Mouse (Mus musculus): ENCODE measurements at regions not wholly inside any gene's neighbourhood (a gene's known extent, or its start where the extent isn't known, plus 50 kb on each side); places are given as distances from the start of the nearest gene placed in this dataset.

- H3K27me3 ChIP-seq (ENCODE audit: control insufficient read depth, insufficient read depth, low read length), result no peaks in the 10 kb centered on the region
- no peak for ATAC-seq (ENCODE audit: insufficient read depth, low FRiP score, low TSS enrichment)
- no peak overlapping the region for H3K27ac ChIP-seq (ENCODE audit: low read depth, low read length)
- no peak overlapping the region for H3K4me2 ChIP-seq (ENCODE audit: low read depth)
- DNase-seq (ENCODE audit: low spot score), result no peak
- WGBS, result 85% methylated on average over 3 of the region's 3 CpGs
- H3K9me3 ChIP-seq (ENCODE audit: control insufficient read depth, low read length), result no peaks in the 10 kb centered on the region
- H3K9ac ChIP-seq (ENCODE audit: low read length), result no peak overlapping the region
- no peaks in the 10 kb centered on the region for H3K4me1 ChIP-seq (ENCODE audit: control insufficient read depth, insufficient read depth, low read length)
- H3K36me3 ChIP-seq (ENCODE audit: control insufficient read depth, insufficient read depth, low read length), result no peaks in the 10 kb centered on the region
- H3K4me3 ChIP-seq (ENCODE audit: low read depth, low read length), result no peak overlapping the region
Observed at GRCm38 (mm10) chr1:167976708-167977107, 287.7 kb downstream of the Lmx1a start.

- DNase-seq (ENCODE audit: low spot score) (no peak), ATAC-seq (ENCODE audit: insufficient read depth, low FRiP score, low TSS enrichment) (no peak)
- 84% methylated on average over 3 of the region's 3 CpGs for WGBS
- Histone ChIP-seq H3K9me3 (ENCODE audit: control insufficient read depth, low read length) (no peaks in the 10 kb centered on the region), H3K36me3 (ENCODE audit: control insufficient read depth, insufficient read depth, low read length) (no peaks in the 10 kb centered on the region), H3K27me3 (ENCODE audit: control insufficient read depth, insufficient read depth, low read length) (no peaks in the 10 kb centered on the region), H3K27ac (ENCODE audit: low read depth, low read length) (no peak overlapping the region), H3K4me2 (ENCODE audit: low read depth) (no peak overlapping the region), H3K4me1 (ENCODE audit: control insufficient read depth, insufficient read depth, low read length) (no peaks in the 10 kb centered on the region), H3K9ac (ENCODE audit: low read length) (no peak overlapping the region), H3K4me3 (ENCODE audit: low read depth, low read length) (no peak overlapping the region)
Observed at GRCm38 (mm10) chr1:167979187-167979586, 290.1 kb downstream of the Lmx1a start.

- ATAC-seq (ENCODE audit: insufficient read depth, low FRiP score, low TSS enrichment), result no peak
- no peaks in the 10 kb centered on the region for H3K9me3 ChIP-seq (ENCODE audit: control insufficient read depth, low read length)
- H3K27ac ChIP-seq (ENCODE audit: low read depth, low read length), result no peak overlapping the region
- DNase-seq (ENCODE audit: low spot score), result no peak
- H3K27me3 ChIP-seq (ENCODE audit: control insufficient read depth, insufficient read depth, low read length), result no peaks in the 10 kb centered on the region
- H3K4me1 ChIP-seq (ENCODE audit: control insufficient read depth, insufficient read depth, low read length), result no peaks in the 10 kb centered on the region
- no peak overlapping the region for H3K4me2 ChIP-seq (ENCODE audit: low read depth)
- H3K4me3 ChIP-seq (ENCODE audit: low read depth, low read length), result no peak overlapping the region
- H3K9ac ChIP-seq (ENCODE audit: low read length), result no peak overlapping the region
- WGBS, result 94% methylated on average over 5 of the region's 5 CpGs
- no peaks in the 10 kb centered on the region for H3K36me3 ChIP-seq (ENCODE audit: control insufficient read depth, insufficient read depth, low read length)
Observed at GRCm38 (mm10) chr1:167979588-167979987, 290.6 kb downstream of the Lmx1a start.

- H3K4me3 ChIP-seq (ENCODE audit: low read depth, low read length), result no peak overlapping the region
- ATAC-seq (ENCODE audit: insufficient read depth, low FRiP score, low TSS enrichment) (no peak), DNase-seq (ENCODE audit: low spot score) (no peak)
- no peak overlapping the region for H3K27ac ChIP-seq (ENCODE audit: low read depth, low read length)
- 94% methylated on average over 2 of the region's 2 CpGs for WGBS
- no peaks in the 10 kb centered on the region for H3K27me3 ChIP-seq (ENCODE audit: control insufficient read depth, insufficient read depth, low read length)
- H3K4me2 ChIP-seq (ENCODE audit: low read depth), result no peak overlapping the region
- no peak overlapping the region for H3K9ac ChIP-seq (ENCODE audit: low read length)
- H3K9me3 ChIP-seq (ENCODE audit: control insufficient read depth, low read length), result no peaks in the 10 kb centered on the region
- no peaks in the 10 kb centered on the region for H3K36me3 ChIP-seq (ENCODE audit: control insufficient read depth, insufficient read depth, low read length)
- H3K4me1 ChIP-seq (ENCODE audit: control insufficient read depth, insufficient read depth, low read length), result no peaks in the 10 kb centered on the region
Observed at GRCm38 (mm10) chr1:167981292-167981691, 292.3 kb downstream of the Lmx1a start.

GRCm38 (mm10) chr1:168007456-168007855 is 318.4 kb downstream of the Lmx1a start:
- WGBS, result 87% methylated on average over 3 of the region's 3 CpGs
- ATAC-seq (ENCODE audit: insufficient read depth, low FRiP score, low TSS enrichment) (no peak), DNase-seq (ENCODE audit: low spot score) (no peak)
- H3K4me3 ChIP-seq (ENCODE audit: low read depth, low read length), result no peak overlapping the region
- no peak overlapping the region for H3K27ac ChIP-seq (ENCODE audit: low read depth, low read length)
- no peak overlapping the region for H3K9ac ChIP-seq (ENCODE audit: low read length)
- H3K4me2 ChIP-seq (ENCODE audit: low read depth), result no peak overlapping the region
- H3K9me3 ChIP-seq (ENCODE audit: control insufficient read depth, low read length), result no peaks in the 10 kb centered on the region
- H3K36me3 ChIP-seq (ENCODE audit: control insufficient read depth, insufficient read depth, low read length), result no peaks in the 10 kb centered on the region
- H3K27me3 ChIP-seq (ENCODE audit: control insufficient read depth, insufficient read depth, low read length), result no peaks in the 10 kb centered on the region
- H3K4me1 ChIP-seq (ENCODE audit: control insufficient read depth, insufficient read depth, low read length), result no peaks in the 10 kb centered on the region

GRCm38 (mm10) chr1:168008216-168008615 is 319.2 kb downstream of the Lmx1a start:
- Histone ChIP-seq H3K27me3 (ENCODE audit: control insufficient read depth, insufficient read depth, low read length) (no peaks in the 10 kb centered on the region), H3K27ac (ENCODE audit: low read depth, low read length) (no peak overlapping the region), H3K4me3 (ENCODE audit: low read depth, low read length) (no peak overlapping the region), H3K4me1 (ENCODE audit: control insufficient read depth, insufficient read depth, low read length) (no peaks in the 10 kb centered on the region), H3K4me2 (ENCODE audit: low read depth) (no peak overlapping the region), H3K36me3 (ENCODE audit: control insufficient read depth, insufficient read depth, low read length) (no peaks in the 10 kb centered on the region), H3K9ac (ENCODE audit: low read length) (no peak overlapping the region), H3K9me3 (ENCODE audit: control insufficient read depth, low read length) (no peaks in the 10 kb centered on the region)
- no peak for DNase-seq (ENCODE audit: low spot score)
- no peak for ATAC-seq (ENCODE audit: insufficient read depth, low FRiP score, low TSS enrichment)
- 90% methylated on average over 1 of the region's 1 CpGs for WGBS

- DNase-seq (ENCODE audit: low spot score), result no peak
Observed at GRCm38 (mm10) chr1:168010416-168010815, 321.4 kb downstream of the Lmx1a start.

GRCm38 (mm10) chr1:168012069-168012468 is 323.0 kb downstream of the Lmx1a start:
- Histone ChIP-seq H3K9me3 (ENCODE audit: control insufficient read depth, low read length) (no peaks in the 10 kb centered on the region), H3K36me3 (ENCODE audit: control insufficient read depth, insufficient read depth, low read length) (no peaks in the 10 kb centered on the region), H3K4me2 (ENCODE audit: low read depth) (no peak overlapping the region), H3K27ac (ENCODE audit: low read depth, low read length) (no peak overlapping the region), H3K9ac (ENCODE audit: low read length) (no peak overlapping the region), H3K27me3 (ENCODE audit: control insufficient read depth, insufficient read depth, low read length) (no peaks in the 10 kb centered on the region), H3K4me3 (ENCODE audit: low read depth, low read length) (no peak overlapping the region), H3K4me1 (ENCODE audit: control insufficient read depth, insufficient read depth, low read length) (no peaks in the 10 kb centered on the region)
- ATAC-seq (ENCODE audit: insufficient read depth, low FRiP score, low TSS enrichment) (no peak), DNase-seq (ENCODE audit: low spot score) (no peak)
- 90% methylated on average over 4 of the region's 4 CpGs for WGBS

More at GRCm38 (mm10) chr1:168010416-168010815, 321.4 kb downstream of the Lmx1a start:
- Histone ChIP-seq H3K9me3 (ENCODE audit: control insufficient read depth, low read length) (no peaks in the 10 kb centered on the region), H3K36me3 (ENCODE audit: control insufficient read depth, insufficient read depth, low read length) (no peaks in the 10 kb centered on the region), H3K4me3 (ENCODE audit: low read depth, low read length) (no peak overlapping the region), H3K4me2 (ENCODE audit: low read depth) (no peak overlapping the region), H3K4me1 (ENCODE audit: control insufficient read depth, insufficient read depth, low read length) (no peaks in the 10 kb centered on the region), H3K9ac (ENCODE audit: low read length) (no peak overlapping the region), H3K27ac (ENCODE audit: low read depth, low read length) (no peak overlapping the region), H3K27me3 (ENCODE audit: control insufficient read depth, insufficient read depth, low read length) (no peaks in the 10 kb centered on the region)
- 59% methylated on average over 5 of the region's 5 CpGs for WGBS
- no peak for ATAC-seq (ENCODE audit: insufficient read depth, low FRiP score, low TSS enrichment)

GRCm38 (mm10) chr1:168012611-168013010 is 323.6 kb downstream of the Lmx1a start:
- Histone ChIP-seq H3K9me3 (ENCODE audit: control insufficient read depth, low read length) (no peaks in the 10 kb centered on the region), H3K27ac (ENCODE audit: low read depth, low read length) (no peak overlapping the region), H3K36me3 (ENCODE audit: control insufficient read depth, insufficient read depth, low read length) (no peaks in the 10 kb centered on the region), H3K27me3 (ENCODE audit: control insufficient read depth, insufficient read depth, low read length) (no peaks in the 10 kb centered on the region), H3K9ac (ENCODE audit: low read length) (no peak overlapping the region), H3K4me2 (ENCODE audit: low read depth) (no peak overlapping the region), H3K4me1 (ENCODE audit: control insufficient read depth, insufficient read depth, low read length) (no peaks in the 10 kb centered on the region), H3K4me3 (ENCODE audit: low read depth, low read length) (no peak overlapping the region)
- WGBS, result 83% methylated on average over 5 of the region's 5 CpGs
- ATAC-seq (ENCODE audit: insufficient read depth, low FRiP score, low TSS enrichment) (no peak), DNase-seq (ENCODE audit: low spot score) (no peak)
